Mouse (Mus musculus) adrenal gland, postnatal 25 days (tissue): ENCODE results near the gene Klf7. TPM values are rescaled to one million over a fixed set of nuclear protein-coding genes. Genes with fewer than 3 reads are reported as not detected.

Source experiments
- DNase-seq: peaks from one replicate; pipeline ENCODE4 v3.0.0; 2021; ENCODE audit warnings: mixed read lengths
- total RNA-seq: library from RNA; stranded (reverse); gene quantifications from 2 replicates; pipeline ENCODE4 v1.2.3, GENCODE M21; 2021

Gene Klf7
- total RNA-seq, 1 experiment from 2014 or later: 23.3 TPM

DNA sequence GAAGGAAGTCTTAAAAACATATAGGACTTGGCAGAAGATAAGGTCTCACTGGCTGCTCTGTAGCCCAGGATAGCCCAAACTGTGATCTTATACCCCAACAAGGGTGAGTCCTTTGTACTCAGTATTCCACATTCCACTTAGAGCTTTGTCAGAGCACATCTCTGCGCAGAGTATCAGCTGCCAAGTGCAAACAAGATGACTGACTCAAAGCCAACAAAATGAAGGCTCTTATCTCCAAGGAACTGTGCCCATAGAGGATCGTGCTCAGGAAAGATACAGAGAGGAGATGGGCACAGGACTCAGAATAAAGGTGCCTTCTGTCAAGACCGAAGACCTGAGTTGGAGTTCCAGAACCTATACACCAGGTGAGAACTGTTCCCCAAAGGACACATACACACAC, 100.1 kb downstream of the Klf7 start:
- no peak for DNase-seq

DNA sequence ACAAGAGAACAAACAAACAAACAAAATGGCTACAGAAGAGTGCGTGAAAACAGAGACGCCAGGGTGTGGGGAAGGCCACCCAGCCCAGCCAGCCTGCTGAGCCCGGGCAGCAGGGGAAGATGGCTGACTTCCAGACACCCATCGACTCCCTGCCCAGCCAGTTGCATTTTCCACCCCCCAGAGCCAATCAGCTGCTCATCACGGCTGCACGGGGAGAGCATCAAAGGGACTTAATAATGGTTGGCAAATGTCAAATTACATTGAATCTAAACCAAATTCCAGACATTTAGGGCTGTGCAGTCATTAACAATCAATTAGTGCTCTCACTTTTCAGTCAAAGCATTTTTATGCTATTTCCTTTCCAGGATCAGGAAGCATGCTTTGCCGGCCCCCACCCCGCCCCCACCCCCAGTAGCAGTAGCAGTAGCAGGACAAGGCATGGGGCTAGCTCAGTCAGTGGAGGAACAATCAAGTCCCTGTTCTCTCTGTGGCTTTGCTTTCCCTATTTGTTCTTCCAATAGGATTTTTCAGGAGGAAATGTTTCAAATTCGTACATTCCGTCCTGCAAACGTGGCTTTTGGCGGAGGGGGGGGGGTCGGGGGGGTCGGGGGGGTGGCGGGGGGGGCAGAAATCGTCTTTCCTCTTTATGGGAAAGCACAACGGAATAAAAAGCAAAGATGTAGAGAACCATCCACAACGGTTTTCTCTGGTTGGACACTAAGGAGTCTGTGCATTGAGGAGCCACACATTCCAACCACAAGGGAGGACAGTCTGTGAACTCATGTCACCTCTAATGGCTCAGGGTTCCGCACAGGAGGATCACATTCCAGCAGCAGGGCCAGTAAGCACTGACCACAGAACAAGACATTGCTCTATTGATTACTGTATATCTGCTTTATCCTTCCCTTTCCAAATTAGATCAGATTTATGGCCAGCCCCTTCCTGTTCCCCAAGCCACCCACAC, 101.1 kb downstream of the Klf7 start:
- peak; percentile 23 for DNase-seq

DNA sequence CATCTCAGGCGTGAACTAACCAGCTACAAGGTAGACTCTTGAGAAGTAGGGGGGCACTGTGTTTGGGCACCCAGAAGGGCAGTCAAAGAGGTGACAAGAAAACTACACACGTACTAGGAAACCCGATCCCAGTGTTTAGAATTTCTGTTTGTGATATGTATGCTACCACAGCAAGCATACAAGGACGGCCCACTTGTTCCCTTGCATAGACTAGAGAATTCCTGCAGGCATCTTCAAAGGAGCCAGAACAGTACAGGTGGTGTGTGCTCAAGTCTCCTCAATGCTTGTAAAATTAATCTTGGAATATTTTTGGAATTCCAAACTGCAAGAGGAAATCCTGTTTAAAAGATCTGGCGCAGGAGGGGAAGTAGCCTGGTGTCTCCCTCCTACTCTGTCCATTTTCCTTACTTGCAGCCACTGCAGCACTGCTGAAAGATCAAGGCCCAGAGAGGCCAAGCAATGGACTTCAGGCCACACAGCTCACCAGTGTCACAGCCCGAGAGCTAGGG, 102.9 kb downstream of the Klf7 start:
- DNase-seq: no peak

DNA sequence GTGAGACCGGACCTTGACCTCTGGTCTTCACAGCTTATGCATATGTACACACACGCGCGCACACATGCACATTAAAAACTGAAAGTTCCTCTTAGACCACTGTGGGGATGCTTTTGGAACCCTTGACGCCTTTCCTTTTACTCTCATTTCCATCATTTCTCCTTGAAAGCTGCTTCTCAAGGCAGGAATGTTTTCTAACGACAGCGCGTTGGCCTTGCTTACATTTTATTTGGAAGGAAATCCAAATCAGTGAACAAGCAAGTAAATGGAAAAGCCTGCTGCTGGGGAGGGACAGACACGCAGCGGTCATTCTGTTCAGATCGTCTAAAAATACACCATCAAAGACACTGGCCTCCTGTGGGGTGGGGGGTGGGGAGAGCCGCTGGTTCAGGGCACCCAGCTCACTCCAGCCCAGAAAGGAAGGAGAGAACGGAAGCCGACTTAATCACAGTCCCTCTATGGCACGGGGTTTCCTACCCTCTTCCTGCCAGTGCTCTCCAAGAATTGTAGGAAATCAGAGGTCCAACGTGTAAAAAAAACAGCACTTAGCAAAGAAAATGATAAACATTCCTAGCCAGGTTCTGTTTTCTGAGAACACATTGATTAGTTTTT, 103.5 kb downstream of the Klf7 start:
- no peak for DNase-seq

DNA sequence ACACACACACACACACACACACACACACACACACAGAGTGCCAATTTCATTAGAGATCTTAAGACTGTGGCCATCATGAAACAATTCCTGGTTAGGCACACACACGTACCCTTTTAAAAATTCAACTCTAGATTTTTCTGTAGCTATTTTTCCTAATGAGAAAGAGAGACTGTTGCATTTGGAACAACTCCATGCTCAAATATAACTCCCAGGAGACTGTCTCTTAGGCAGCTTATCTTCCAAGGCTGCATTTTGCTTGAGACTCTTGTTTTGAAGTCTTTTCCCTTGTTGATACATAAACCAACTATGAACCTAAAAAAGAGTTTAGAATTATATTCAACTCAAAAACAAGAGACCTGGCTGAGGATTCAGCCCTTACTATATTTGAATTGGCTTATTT, 108.0 kb downstream of the Klf7 start:
- no peak for DNase-seq

DNA sequence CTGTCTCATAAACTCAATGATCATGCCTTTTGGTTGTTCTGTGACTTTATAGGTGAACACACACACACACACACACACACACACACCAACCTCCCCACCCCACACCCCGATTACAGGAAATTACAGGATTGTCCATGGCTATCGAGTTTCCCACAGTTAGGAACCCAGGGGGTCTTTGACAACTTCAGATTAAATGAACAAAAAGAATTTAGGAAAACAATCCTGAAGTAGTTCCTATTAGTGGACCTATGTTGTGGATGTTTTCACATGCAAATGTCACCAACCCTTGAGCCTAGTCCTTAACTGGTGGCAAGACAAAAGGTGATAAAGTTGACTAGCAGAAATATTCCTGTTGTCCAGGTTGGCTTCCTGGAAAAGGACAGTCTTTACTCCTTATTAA, 113.1 kb downstream of the Klf7 start:
- DNase-seq: no peak

DNA sequence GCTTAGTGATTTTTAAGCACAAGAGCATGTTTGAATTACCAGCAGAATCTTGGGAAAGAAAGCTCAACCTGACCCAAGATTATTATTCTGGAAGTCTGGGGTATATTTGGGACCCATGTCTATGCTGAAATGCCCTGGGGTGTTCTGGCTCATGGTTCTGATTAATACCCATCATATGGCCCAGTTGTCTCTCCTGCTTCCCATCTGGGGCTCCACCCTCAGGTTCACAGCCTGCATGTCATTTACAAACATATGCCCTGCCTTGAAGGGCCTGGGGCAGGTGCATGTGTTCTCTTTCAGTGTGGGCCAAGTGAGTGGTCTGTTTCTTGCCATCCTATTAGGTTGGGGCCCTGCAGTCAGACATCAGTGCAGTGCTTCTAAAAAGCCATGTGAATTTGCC, 114.1 kb downstream of the Klf7 start:
- no peak for DNase-seq

DNA sequence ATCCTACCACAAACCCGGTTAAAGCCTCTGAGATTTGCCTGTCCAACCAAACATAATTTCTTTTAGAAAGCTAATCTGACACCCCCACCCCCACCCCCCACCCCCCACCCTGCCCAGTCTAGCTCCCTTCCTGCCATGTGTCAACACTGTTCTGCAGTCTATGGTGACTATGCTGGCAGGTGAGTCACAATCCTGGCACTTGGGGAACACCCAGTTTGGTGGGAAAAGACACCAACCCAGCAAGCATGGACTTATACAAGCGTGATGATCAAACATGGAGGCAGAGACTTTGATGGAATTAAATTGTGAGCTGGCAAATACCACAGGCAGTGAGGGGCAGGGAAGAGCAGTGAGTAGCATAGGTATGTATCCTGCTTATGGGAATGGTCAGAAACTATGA, 116.9 kb downstream of the Klf7 start:
- no peak for DNase-seq

DNA sequence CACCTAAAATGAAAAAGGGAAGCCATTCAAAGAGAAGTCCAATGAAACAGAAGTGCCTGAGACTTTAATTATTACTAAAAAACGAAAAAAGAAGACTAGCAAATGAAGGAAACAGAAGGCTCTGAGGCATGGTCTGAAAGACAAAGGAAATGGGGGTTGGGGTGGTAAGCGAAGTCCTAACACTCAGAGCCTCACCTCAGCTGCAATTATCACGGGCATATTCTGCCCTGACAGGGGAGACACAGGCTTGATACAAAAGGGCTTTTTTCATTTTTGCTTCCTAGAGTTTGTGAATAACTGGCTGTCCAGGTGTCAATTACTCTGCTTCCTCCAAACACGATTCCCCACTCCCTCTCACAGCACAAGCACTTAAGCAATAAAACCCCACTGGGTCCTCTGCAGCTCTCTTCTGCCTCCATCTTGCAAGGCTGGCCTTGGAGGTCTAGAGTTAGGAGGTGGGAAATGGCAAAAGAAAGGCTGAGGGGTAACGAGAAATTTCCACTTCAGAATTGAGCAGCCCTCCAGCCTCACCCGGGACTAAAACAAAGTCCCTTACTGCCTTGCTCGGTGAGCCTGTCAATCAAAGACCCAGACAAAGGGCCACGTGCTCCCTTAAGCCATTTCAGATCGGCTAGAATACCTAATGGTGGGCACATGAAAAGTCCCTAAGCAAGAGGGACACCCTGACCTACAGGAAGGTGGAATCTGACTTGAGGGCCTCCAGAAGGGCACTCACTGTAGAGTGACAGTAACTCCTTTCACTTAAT, 118.4 kb downstream of the Klf7 start:
- DNase-seq: no peak

DNA sequence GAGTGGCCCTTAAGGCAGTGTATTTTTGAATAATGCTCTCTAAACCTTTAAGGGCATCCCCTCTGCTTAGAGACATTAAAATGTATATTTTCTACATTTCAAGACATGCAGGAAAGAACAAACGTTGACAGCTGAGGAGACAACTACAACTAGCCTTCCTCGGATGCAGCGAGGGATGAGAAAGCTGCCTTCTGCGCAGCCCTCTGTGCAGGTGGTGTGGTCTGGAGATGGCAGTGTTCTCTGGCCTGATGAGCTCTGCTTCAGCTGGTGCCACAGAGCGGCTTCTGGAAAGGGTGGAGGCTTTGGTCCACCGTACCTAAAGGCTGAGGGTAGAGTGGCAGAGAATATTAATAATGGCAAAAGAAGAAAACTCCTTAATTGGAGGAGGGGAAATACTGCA, 120.0 kb downstream of the Klf7 start:
- no peak for DNase-seq

DNA sequence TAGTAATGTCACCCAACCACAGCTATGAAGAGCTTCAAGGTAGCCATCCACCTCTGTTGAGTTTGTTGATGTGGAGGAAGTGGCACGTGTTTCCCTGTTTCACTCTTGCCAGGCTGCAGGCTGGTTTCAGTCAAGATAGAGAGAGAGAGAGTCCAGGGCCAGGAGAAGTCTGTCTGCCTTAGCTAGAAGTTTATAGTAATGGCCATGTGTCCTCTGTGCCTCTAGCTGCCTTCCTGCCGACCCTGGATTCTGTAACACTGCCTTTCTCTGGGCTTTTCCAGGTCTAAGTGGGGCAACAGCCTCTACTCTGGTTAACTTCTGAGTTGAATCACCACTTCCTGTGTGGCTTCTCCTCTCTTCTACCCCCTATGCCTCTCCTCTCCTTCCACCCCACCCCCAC, 121.5 kb downstream of the Klf7 start:
- DNase-seq: no peak

DNA sequence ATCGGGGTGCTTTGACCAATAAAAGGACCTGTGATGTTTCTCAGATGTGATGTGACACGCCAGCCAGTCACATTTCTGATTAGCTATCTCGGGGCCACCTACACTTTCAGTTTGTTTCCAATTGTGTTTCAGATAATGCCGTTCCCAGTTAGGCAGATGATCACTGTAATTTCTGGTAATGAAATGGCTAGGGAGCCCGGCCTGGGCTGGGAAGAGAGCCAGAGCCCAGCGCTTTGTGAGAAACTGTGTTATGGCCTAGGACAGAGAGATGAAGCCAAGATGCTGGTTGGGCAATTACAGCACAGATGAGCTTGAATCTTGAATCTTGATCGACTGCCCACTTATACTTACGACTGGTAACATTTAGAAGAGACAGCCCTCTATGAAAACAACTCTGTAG, 122.6 kb downstream of the Klf7 start:
- no peak for DNase-seq

DNA sequence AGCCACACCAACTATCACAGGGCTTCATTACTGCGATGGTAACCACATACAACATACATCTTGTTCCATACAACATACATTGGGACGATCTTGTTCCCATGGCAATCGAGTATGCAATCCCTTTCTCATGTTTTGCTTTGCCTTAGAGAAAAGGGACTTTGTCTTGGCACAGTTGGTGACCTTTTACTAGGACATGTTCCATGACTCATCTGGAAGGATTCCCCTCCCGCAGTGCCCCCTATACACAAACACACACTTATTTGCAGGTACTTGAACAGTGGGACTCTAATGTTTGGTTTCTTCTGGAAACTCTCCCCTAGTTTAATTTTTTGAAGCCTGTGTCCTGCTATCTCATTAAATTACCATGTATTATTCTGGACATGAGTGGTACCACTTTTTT, 123.2 kb downstream of the Klf7 start:
- DNase-seq: no peak

DNA sequence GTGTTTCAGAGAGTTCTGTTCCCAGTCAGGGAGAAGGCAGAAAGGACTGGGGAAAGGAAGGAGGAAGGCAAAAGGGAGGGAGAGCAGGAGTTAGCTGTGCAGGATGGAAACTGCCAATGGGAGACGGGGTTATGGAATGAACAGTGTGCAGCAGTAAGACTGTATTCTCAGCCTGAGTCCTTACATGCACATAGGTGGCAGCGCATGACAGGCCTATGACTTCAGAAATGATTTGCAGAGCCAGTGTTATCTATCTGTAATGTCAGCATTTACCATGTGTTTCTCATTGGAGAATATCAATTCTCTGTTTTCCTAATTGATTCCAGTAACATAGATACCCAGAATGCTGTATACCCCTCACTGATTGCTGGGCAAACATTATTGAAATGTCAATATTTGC, 123.9 kb downstream of the Klf7 start:
- DNase-seq: no peak

DNA sequence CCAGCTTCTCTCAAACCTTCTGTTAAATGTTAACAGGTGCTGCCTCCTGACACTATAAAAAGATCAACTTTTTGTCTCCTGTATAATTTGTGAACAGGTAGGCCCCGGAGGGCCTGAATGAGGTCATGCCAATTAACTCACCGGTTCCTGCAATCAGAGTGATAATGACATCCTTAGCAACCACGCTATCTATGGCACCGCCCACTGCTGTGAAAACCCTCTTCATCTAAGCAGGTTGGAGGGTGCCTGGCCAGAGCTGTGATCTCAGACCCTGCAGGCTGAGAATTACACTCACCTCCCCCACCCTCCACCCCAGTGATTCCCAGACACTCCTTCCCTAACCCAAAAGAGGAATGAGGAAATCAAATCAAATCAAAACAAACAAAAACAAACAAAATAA, 126.3 kb downstream of the Klf7 start:
- DNase-seq: no peak

DNA sequence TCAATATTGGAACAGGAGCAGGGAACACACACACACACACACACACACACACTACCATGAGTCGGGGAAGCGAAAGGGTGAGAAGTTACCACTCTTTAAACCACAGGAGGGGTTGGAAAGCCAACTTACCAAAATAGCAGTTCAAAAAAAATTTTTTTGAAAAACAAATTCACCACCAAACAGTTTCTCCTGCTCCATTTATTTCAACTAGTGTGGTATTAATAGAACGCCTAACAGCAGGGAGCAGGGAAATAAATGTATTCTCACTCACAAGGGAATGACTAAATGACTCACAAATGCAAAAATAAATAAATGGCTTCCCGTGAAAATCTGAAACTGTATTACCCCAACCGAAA, 127.0 kb downstream of the Klf7 start:
- DNase-seq: no peak

DNA sequence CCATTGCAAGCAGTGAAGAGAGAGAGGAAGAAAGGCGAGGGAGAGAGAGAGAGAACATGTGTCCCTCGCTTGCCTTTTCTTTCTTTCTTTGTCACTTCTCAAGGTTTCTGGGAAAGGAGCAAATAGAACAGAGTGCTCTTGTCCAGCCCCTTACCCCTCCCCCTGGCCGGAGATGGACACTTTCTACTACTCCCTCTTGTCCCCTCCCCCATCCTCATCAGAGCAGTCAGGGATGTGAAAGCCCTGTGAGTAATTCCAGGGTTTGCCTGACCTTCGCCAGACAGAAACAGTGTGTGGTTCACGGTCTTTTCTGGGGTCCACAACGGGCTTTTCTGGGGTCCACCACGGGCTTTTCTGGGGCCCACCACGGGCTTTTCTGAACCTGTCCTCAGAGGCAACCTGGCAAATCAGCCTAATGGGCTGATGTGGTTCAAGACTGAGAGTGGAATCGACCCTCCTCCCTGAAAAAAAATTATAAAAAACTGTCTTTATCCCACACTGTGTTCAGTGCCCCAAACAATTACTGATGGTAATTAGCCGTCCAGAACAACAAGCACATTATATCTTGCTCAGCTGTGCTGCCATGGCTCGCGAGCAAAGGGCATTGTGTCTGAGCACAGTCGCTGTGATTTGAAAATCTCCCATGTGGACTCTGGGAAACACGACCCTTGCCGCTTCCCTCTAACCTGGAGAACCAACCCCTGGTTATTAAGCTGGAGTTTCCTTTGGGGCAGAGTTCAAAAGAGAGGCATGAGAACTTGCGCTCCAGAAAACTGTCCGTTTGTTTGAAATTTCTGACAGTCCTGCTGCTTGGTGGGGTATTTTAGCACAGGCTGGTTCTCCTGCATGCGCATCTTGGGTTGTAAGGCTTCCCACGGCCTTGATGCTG, 127.6 kb downstream of the Klf7 start:
- DNase-seq: peak; percentile 29

DNA sequence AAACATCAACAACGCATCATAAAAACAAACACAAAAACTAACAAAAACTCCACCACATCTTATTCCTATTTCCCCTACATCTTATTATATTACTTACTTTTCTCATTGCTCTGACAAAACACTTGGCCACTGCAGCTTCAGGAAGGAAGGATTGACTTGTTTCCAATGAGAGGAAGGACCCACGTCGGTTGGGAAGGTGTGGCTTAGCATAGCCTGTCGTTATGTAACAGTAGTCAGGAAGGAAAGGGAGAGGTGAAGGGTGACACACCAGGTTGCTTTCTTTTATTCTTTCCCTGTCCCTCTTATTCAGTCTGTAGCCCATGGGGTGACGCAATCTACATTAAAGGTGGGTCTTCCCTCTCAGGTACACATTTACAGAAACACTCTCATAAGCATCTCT, 129.6 kb downstream of the Klf7 start:
- DNase-seq: no peak

DNA sequence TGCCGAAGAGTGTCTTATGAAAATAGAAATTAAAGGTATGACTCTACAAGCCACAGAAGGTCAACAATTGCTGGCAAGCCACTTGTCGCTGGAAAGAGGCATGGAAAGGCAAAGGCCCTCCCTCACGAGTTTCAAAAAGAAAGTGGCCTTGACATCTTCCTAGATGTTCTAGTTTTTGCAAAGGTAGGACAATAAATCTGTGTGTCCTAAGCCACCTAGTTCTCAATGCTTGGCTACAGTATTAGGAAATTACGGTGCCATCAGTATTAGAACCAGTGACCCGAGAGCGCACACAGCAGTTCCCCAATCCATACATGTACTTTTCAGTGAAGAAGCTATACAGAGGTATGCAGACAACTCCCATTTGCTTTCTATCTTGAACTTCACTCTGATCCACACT, 131.7 kb downstream of the Klf7 start:
- DNase-seq: no peak

DNA sequence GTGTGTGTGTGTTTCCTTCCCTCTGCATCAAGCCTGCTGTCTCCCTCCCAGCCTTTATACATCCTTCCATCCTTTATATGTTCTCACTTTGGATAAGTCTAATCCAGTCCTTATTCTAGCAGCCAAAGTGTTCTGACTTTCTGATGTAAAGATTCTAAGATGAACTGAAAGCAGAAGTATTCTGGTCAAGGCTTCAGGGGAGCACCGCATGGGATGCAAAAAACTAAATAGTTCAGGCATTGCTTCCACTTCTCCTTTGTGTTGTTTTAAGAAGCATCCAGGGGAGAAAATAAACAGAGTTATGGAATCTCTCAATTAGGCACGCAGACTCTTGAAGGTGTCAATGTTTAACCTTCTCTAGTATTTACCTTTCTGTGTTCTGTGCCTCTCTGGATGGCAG, 141.3 kb downstream of the Klf7 start:
- no peak for DNase-seq
